Mouse (Mus musculus) frontal cortex, adult 2 months (tissue): ENCODE measurements at regions not wholly inside any gene's neighbourhood (a gene's known extent, or its start where the extent isn't known, plus 50 kb on each side); places are given as distances from the start of the nearest gene placed in this dataset.

Experiments used
- DNase-seq, 2 experiments: peaks; one replicate each; pipeline ENCODE4 v3.0.0; 2022; ENCODE audit warnings: low spot score in 1 of 2; ENCODE audit errors: extremely low spot score in 1 of 2

DNA sequence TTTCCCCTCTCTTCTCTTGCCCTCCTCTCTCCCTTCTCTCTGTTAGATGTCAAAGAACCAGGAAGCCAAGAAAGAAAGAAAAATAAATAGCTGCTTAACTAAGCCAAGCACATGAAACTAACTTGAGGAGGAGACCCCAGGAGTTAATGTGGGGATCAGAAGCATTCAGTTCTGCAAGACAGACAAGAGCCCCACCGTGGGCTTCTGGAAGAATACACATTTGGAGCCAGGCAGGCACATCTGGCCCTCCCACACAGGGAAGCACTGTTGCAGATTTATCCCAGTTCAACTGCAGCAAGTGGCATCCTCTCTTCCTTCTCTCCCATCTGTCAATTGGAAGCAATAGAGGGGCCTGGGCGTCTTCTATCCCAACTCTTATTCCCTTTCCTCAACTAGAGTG, 63.5 kb upstream of the Gm10295 start:
- DNase-seq, result no peak

DNA sequence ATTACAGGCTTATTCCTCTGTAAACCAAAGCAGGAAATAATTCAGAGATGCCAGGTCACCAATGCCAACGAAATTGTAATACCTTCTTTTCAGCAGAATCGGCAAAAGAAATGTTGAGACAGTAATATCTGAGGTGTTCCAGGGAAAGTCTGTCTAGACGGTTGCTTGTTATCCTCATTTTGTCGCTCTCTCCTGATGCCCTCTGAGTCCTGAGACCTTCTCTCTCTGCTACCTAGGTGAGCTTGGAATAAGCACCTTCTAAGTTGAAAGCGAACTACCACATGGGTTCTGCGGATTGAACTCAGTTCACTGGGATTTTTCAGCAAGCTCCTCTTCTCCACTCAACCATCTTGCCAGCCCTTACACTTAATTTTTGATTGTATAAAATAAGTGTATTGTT, 61.8 kb upstream of the Gm10295 start:
- DNase-seq, result no peak

DNA sequence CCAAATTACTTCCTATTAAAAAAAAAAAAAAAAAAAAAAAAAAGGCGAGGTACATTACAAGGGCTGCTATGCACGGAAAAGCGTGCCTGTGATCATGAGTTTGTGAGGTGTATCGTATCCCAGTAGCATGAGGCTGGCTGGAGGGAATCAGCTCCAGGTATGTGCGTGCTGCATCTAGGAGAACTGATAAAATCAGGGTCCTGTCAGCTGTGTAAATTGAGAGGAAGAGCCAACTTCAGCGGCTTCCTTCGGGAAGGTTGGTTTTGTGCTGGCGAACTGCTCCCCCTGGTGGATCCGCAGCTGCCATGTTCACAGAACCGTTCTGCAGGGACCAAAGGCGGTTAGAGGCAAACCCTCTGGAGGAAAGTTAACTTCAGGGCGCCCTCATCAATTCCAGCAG, 60.8 kb upstream of the Gm10295 start:
- peak; percentile 31 to 84 for DNase-seq

DNA sequence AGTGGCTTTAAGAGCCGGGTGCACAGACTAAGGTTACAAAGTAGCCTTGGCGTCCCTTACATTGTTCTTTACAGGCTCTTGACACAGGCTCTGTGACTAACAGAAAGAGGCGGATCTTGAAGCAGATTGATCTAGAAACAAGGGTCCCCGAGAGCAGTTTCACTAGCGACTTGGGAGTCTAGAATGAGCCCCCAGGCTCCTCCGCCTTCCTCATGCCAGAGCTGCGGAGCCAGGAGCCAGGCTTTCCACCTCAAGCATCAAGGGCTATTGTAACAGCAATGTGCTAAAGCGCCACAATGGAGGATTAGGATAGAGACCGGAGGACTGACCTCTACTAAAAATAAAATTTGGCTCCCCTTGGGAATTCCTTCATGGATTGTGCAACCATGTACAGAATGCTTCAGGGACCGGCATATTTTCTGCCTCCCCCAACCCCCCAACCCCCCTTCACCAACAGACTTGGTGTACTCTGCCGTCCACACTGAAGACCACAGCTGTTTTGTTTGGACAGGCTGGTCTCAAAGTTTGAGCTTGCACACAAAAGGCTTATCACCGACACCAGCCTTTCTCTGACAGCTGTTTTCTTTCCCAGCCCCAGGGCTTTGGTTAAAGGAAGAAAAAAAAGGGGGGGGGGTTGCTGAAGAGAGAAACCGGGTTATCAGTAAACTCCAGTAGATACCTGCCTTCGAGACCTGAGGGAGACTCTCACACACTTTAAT, 60.2 kb upstream of the Gm10295 start:
- no peak for DNase-seq

DNA sequence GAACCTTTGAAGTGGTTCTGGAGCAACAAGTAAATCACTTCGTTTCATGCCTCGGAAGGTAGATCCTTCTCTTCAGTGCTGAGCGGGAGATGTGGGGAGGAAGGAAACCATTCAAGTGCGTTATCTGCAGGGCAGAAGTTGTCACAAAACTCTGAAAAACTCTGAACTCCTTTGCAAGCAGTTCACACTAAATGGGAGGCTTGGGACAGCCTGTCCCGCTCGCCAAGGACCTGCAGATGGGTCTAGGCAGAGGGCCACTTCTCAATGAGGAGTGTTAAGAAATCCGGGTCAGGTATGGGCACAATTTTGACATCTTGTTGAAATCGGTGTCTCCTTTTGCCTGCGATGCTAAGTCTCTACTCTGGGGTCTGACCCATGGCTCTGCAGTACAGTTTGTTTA, 58.6 kb upstream of the Gm10295 start:
- DNase-seq, result no peak

DNA sequence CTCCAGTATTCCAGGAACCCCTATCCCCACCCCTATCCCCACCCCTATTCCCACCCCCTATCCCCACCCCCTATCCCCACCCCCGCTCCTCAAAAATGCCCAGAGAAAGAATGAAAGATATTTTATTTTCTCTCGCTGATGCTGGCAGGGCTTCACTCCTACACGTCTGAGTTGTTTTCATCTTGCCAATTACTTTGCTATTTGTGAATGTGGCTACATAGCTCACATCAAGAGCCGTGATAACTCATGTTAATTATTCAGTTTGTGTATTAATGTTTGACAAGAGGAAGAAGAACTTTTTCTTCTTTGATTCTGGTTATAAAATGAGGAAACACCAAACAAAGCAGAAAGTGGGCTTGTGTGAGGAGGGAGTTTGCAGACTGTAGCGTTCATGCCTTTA, 57.8 kb upstream of the Gm10295 start:
- DNase-seq, result no peak

DNA sequence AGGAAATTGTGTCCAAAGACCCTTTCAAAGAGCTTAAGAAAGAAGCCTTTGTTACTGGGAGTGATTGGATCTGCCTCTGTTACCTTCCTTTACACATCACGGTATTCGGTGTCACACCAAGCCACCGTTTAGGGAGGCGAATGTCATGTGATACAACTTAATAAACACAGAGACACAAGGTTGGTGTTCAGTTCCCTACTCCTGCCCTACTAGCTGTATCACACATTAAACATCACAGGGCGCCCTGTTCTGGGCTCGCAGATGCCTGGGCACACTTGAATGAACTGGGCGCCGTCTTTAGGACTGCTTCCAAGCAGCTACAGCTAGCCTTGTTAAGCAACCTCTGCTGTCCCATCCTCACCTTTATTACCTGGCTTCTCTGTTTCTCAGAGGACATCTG, 55.0 kb upstream of the Gm10295 start:
- no peak for DNase-seq
